Mouse (Mus musculus): ENCODE results near the gene Prkcg.

DNA sequence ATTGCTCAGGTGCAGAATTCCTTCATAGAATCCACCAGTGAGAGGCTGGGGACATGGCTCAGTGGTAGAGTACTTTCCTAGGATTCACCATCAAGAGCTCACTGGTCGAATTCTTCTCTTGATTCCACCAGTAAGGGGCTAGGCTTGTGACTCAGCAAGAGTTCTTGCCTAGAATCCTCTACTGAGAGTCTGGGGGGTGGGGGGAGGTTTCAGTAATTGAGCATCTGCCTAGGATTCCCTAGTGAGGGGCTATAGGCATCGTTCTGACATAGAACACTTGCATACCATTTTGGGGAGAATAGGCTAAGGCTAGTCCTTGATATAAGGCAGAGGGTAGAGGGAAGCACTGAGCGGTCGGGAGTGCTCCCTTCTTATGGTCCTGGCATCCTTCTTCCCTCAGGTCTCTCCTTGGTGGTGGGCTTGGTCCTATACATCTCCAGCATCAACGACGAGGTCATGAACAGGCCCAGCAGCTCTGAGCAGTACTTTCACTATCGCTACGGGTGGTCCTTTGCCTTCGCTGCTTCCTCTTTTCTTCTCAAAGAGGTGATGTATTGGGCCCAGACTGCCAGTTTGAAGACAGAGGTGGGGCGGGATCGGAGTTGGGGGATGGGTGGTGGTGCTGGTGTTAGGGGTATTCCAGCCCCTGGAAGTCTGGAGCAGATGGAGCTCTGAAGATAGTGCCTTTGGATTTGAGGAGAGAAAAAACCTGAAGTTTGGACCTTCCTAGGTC, 76.7 kb downstream of the Prkcg start:
- TF ChIP-seq ZMIZ1 (IDR thresholded peaks at IDR 0.05; ENCODE audit: low read depth, low read length), result no peak
- TF ChIP-seq ZKSCAN1 (IDR thresholded peaks at IDR 0.05; ENCODE audit: borderline replicate concordance, low read depth, low read length), result no peak
- no peak for TF ChIP-seq CTCF (conservative IDR thresholded peaks at IDR 0.05 in 1 of 2, IDR thresholded peaks at IDR 0.05 in 1 of 2; ENCODE audit: low read depth in 2 of 2, low read length in 2 of 2)
- no peak for TF ChIP-seq POLR2A (IDR thresholded peaks at IDR 0.05; ENCODE audit: low read depth, low read length)
- no peak for TF ChIP-seq USF1 (IDR thresholded peaks at IDR 0.05; ENCODE audit: low read depth, low read length)
